Mouse (Mus musculus) liver, postnatal 0 days (tissue): ENCODE results near the gene Tbc1d23.

Experiments used
- CTCF ChIP-seq: sonication (generic); IDR thresholded peaks from 2 replicates; pipeline ENCODE4 v1.5.1; 2016; ENCODE audit warnings: antibody characterized with exemption, low read depth
- EP300 ChIP-seq: IDR thresholded peaks from 2 replicates; pipeline ENCODE4 v1.6.1; 2016; ENCODE audit warnings: antibody characterized with exemption, low read depth, mild to moderate bottlenecking

DNA sequence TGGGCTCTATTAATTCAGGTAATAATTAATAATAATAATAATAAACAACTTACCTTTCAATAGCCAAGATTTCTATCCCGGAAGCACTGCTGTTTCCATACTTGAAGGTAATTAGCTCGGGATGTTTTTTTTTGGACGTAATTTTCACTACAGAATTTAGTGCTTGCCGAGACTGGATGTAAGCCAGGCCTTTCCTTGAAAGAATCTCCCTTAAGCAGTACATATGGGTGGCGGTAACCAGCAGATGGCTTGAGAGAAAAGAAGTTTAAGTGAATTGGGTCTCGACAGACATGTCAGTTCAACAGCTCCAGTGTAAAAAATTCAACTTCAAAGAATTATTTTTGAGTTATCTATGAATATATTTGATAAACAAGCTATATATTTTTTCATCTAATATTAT, 59.7 kb downstream of the Tbc1d23 start:
- no peak for TF ChIP-seq EP300
- TF ChIP-seq CTCF: no peak
